Mouse (Mus musculus) megakaryocyte, embryonic 14.5 days (primary cell): Measurements from ENCODE around the gene Gm13128.
"Not testable (repeated sequence)": the region's sequence is repeated elsewhere in the genome, so short reads cannot be mapped to it uniquely, and the experiment has no call there.

ENCODE experiments used
- FLI1 ChIP-seq: IDR thresholded peaks from 2 replicates; pipeline ENCODE4 v1.6.1; 2012; ENCODE audit warnings: low read length, inconsistent platforms, mixed read lengths
- GATA1 ChIP-seq: IDR thresholded peaks from 3 replicates; pipeline ENCODE4 v1.6.1; 2012; ENCODE audit warnings: mixed read lengths, low read length, inconsistent platforms, borderline replicate concordance

DNA sequence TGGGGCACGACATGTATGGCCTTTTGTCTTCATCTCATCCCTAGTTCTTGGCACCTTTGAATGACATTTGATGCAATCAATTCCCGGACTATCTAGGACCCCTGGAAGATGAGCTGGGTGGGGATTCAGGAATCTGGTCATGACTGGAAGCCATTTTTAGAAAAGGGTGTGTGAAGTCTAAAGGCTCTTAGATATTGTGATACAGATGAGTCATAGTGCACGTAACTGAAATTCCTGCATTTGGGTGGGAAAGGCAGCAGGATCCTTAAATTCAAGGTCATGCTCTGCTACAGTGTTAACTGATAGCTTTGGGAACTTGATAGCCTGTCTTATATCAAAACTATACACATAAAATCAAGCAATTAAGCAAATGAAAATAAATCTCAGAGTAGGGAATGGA, 5.8 kb downstream of the Gm13128 start:
- not testable (repeated sequence) for TF ChIP-seq GATA1, FLI1
